Mouse (Mus musculus): ENCODE measurements around the gene Prrx2.

The Prrx2 gene

GRCm38 (mm10) chr2:30823385-30824153, 11.2 kb upstream of the Prrx2 start:
- no peak for DNase-seq (ENCODE audit: low read depth, low spot score)

GRCm38 (mm10) chr2:30826825-30827748, 7.7 kb upstream of the Prrx2 start:
- peak; percentile 74 for DNase-seq (ENCODE audit: low read depth, low spot score)

- DNase-seq (ENCODE audit: low read depth, low spot score): peak; percentile 98
Observed at GRCm38 (mm10) chr2:30827749-30828475, 6.9 kb upstream of the Prrx2 start.

GRCm38 (mm10) chr2:30829315-30829714, 5.5 kb upstream of the Prrx2 start:
- DNase-seq (ENCODE audit: low read depth, low spot score): peak; percentile 92

DNA sequence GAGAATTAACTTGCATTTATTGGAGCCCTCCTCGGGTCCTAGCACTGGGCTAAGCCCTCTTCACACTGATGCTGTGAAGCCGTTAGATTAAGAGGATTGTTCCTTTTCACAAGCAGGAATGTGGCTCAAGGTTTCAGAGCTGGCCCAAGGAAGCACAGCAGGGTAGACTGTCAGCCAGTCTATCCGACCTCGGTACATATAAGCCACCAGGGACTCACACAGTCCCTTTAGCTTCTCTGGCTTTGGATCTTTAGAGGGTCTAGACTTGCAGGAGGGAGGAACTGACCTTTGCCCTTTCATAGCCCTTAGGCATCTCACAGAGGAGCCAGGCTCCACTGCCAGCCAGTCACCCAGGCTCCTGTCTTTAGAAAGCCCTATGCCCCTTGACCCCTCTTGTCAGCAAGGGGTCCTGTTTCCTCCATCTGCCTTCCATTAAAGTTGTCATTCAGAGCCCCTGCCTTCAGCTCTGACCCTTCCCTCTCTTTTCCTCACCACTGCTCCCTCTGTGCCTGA, 4.4 kb upstream of the Prrx2 start, which contains the start of gene Asb6:
Gene Asb6, minus strand, starts transcription at position 51 of the 513 bp plus-strand sequence.
- DNase-seq (ENCODE audit: low read depth, low spot score): no peak

DNA sequence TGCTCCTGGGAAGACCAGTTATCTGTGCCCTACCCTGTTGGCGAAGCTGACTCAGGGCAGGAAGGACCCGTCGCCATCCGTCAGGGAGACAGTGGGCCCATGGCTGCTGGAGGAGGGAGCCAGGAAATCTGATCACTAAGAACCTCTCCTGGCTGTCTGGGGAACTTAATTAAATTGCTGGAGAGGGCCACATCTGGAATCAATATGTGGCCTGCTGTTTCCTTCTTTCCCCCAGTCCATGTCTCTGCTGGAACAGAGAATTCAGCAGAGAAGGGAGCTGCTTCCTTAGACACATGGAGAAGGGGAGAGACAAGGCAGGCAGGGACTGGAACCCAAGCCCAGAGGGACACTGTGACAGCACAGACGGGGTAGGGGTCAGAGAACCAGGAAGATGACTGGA, 1.1 kb upstream of the Prrx2 start:
- no peak for DNase-seq (ENCODE audit: low read depth, low spot score)

DNA sequence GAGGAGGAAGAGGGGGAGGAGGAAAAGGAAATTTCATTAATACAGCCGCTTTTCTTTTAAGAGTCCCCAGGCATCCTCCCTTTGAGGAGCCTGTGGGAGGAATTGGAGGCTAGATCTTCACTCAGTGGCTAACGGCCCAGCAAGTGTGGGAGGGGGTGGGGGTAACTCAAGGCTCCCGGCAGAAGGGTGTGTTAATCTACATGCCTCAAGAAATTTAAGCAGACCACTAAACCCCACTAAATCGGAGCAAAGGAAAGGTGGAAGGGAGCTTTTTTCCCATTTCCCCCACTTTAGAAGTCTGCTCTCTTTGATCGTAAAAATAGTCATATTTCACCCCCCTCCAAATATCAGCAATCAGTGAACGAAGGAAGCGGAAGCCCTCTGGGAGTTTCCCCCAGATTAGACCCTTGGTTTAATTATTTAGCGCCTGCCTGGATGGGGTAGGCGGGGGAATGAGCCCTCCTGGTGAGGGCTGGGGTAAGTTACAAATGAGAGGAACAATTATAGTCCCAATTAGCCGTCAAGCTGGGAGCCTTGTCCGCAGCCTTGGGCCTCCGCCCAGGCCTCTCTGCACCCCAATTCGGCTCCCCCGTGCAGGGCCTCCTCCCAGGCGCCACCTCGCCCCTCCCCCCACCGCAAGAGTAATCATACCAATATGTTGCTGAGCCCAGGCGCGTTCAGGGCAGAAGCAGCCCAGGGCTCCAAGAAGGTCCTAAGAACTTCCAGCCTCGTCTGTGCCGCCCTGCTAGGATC, 1.6 kb downstream of the Prrx2 start:
- no peak for DNase-seq (ENCODE audit: low read depth, low spot score)

DNA sequence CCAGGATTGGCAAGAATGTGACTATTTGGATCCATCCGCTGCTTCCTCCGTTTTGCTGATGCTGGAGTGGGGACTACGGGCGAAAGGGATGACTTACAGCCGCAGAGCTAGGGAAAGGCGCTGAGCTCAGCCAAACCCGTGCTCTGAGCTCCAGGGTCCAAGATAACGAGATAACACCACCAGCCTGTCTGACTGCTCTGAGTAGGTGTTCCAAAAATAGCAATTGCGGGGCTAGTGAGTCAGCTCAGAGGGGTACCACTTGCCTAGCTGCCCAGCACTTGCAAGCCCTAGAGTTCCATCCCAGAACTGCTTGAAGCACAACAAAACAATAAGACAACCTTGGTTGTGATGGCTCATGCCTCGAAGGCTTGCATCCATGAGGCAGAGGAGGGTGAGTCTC, 7.8 kb downstream of the Prrx2 start:
- no peak for DNase-seq (ENCODE audit: low read depth, low spot score)

DNA sequence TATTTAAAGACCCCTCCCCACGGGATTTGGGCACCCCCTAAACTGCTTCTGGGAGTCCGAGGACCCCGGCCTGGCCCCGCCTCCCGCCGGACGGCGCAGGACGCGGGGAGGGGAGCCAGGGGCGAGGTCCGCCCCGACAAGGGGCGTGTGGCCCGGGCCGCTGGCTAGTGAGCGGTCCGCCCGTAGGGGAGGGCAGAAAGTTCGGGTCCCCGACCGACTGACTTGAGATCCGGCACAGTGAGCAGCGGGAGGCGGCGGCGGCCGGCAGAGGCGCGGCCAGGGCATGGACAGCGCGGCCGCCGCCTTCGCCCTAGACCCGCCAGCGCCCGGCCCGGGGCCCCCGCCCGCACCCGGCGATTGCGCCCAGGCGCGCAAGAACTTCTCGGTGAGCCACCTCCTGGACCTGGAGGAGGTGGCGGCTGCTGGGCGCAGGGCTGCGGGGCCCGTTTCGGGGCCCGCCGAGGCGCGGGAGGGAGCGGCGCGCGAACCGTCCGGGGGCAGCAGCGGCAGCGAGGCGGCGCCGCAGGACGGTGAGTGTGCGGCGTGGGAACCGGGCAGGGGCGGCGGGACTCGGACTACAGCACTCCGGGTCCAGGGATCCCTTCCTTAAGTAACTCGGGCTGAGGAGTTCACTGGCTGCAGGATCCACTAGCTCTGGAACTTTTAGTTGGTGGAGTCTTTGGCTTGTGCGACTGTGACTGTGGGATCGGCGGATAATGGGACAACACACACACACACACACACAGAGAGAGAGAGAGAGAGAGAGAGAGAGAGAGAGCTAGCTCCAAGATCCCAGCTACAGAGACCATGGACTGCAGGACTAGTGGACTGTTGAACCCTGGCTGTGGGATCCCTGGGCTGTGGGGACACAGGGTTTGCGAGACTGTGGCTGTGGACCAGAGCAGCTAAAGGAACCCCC, 10.6 kb downstream of the Prrx2 start:
- DNase-seq (ENCODE audit: low read depth, low spot score): no peak

GRCm38 (mm10) chr2:30846236-30846635, 11.5 kb downstream of the Prrx2 start:
- peak; percentile 56 for DNase-seq (ENCODE audit: low read depth, low spot score)

DNA sequence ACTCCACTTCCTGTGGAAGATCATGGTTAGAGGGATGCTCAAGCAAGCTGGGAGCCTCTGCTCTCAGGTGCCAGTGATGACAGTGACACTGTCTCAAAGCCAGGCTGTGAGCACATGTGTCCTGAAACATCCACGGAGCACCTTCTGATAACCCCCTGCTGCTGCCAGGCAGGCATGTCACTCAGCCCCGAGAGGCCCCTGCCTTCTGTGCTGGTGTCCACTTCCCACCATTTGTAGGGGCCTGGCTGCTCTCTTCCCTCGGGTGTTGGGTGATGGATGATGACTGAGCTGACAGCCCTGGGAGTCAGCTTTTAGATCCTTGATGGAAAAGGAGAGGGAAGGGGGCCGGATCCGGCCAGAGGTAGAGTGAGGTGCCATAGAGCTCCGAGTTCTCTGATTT, 12.0 kb downstream of the Prrx2 start:
- DNase-seq (ENCODE audit: low read depth, low spot score): no peak

DNA sequence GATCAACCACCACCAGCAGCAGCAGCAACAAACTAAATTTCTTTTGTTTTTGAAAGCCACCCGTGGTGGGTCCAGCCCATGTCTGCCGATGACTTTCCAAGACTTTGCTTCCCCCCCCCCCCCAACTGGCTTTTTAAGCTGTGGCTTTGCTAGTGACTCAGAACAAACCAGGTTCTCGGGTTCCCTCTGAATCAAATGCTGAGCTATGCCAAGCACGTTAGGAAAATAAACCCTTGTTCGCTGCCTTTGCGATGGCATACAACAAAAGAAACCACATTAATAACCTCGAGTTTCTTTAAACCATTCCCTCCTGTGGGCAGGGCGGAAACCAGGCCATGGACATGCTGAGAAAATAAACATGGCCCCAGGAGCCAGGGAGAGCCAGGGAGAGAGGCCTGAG, 13.4 kb downstream of the Prrx2 start:
- no peak for DNase-seq (ENCODE audit: low read depth, low spot score)

GRCm38 (mm10) chr2:30850581-30850980, 15.8 kb downstream of the Prrx2 start:
- DNase-seq (ENCODE audit: low read depth, low spot score): no peak

DNA sequence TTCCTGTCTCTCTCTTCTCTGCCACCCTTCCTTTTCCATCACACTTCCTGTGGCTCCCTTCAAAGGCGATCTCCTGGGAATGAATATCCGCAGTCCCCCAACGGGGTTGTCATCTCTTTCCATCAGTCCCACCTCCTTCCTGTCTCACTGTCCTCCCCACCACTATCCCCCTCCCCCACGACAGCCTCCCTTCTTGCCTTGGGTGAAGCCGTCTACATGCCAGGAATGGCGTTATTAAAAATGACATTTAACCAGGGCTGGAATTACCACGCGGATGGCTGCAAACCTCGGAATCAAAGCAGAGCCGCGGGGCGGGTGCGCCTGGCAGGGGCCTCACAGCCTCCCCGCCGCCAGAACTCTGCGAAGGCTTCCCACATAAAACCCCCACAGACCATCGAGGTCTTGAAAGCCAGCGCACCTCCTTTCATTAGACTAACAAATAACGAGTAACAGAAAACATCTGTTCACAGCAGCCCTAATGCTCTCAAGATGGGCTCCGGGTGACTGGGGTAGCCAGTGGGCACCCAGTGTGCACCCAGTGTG, 18.1 kb downstream of the Prrx2 start:
- DNase-seq (ENCODE audit: low read depth, low spot score): no peak

- no peak for DNase-seq (ENCODE audit: low read depth, low spot score)
Observed at GRCm38 (mm10) chr2:30857076-30857475, 22.3 kb downstream of the Prrx2 start.

DNA sequence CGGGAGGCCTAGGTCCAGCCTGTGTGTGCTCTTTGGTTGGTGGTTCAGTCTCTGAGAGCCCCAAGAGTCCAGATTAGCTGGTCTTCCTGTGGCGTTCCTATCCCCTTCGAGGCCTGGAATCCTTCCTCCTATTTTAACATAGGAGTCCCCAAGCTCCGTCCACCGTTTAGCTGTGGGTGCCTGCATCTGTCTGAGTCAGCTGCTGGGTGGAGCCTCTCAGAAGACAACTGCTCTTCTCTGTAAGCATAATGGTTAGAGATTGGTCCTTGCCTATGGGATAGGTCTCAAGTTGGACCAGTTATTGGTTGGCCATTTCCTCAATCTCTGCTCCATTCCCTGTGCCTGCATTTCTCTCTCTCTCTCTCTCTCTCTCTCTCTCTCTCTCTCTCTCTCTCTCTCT, 25.0 kb downstream of the Prrx2 start:
- DNase-seq (ENCODE audit: low read depth, low spot score): no peak

GRCm38 (mm10) chr2:30862081-30862480, 27.3 kb downstream of the Prrx2 start:
- no peak for DNase-seq (ENCODE audit: low read depth, low spot score)

DNA sequence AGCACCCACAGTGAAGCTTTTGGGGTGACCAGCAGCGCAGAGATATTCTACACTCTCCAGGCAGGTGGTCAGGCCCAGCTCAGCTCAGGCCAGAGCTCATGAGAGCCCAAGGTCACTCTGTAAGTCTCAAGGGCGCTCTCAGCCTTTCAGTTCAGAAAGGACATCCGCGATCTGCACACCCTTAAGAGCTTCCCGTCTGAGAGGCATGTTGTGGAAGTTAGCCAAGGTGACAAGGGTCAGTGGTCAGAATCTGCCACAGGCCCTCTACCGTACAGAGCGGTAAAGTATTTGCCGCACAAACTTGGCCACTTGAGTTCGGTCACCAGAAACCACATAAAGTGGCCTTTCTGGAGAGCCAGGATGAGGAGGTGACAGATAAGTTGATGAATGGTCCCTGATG, 28.8 kb downstream of the Prrx2 start:
- DNase-seq (ENCODE audit: low read depth, low spot score): no peak

DNA sequence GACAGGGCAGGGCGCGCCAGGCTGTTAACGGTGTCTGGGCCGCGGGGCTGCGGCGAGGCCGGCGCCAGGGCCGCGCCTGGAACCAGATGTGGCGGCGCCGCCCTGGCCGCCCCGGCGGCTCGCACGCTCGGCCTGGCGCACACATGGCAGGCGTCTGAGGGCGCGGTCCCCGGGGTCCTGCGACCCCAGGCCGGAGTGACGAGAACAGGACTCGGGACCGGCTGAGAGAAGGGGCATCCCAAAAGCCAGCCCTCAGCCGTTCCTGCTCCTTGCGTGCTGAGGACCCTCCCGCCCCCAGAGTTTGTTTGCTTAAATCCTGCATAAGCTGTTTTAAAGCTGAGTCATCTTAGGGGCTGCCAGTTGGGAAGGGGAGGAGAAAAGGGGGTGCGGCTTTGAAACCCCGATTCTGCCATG, 30.2 kb downstream of the Prrx2 start:
- DNase-seq (ENCODE audit: low read depth, low spot score): no peak

DNA sequence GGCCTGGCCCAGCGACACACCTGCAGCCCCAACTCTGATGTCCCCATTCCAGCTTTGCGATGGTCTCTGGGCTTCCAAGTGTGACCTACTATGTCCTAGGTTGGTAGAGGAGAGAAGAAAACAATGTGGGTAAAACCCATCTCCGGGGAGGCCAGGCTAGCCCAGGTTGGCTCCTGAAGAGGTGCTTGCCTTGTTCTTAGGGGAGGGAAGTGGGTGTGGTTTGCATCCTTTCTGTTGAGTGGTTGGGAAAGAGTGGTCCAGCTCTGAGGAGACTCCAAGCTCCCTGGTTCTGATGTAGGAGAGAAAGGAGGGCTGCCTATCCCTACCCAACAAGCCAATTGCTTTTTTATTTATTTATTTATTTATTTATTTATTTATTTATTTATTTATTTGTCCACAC, 30.7 kb downstream of the Prrx2 start:
- DNase-seq (ENCODE audit: low read depth, low spot score): no peak
